Mouse (Mus musculus): ENCODE measurements around the gene Dgkb.

Dgkb gene

GRCm38 (mm10) chr12:37993221-37993620 lies 175.7 kb downstream of the Dgkb start:
- in situ Hi-C loops (cut with MseI, MboI) = no loop called here

GRCm38 (mm10) chr12:37996417-37996946 lies 179.0 kb downstream of the Dgkb start:
- in situ Hi-C loops (cut with MseI, MboI) = no loop called here

GRCm38 (mm10) chr12:38017674-38018073 lies 200.1 kb downstream of the Dgkb start:
- in situ Hi-C loops (cut with MseI, MboI) = no loop called here

- in situ Hi-C loops (cut with MseI, MboI) = no loop called here
These were observed 229.7 kb downstream of the Dgkb start for GRCm38 (mm10) chr12:38047256-38047655.

GRCm38 (mm10) chr12:38088224-38088623 lies 270.7 kb downstream of the Dgkb start:
- in situ Hi-C loops (cut with MseI, MboI) = no loop called here

GRCm38 (mm10) chr12:38111928-38112327 lies 294.4 kb downstream of the Dgkb start:
- in situ Hi-C loops (cut with MseI, MboI) = loop anchor here (5.0 to 25.0 kb wide), 3 partner anchors 340 to 475 kb away; no protein-coding TSS in a partner anchor

- in situ Hi-C loops (cut with MseI, MboI) = loop anchor here (5.0 to 25.0 kb wide), 3 partner anchors 343 to 478 kb away; no protein-coding TSS in a partner anchor
These were observed 297.6 kb downstream of the Dgkb start for GRCm38 (mm10) chr12:38114990-38115615.

- in situ Hi-C loops (cut with MseI, MboI) = loop anchor here in 1 of 2 experiments (25.0 kb wide), 1 partner anchor 486 kb away; no protein-coding TSS in a partner anchor
These were observed 306.0 kb downstream of the Dgkb start for GRCm38 (mm10) chr12:38123524-38123923.

- in situ Hi-C loops (cut with MseI, MboI) = loop anchor here (25.0 kb wide), 1 partner anchor 1362 kb away; no protein-coding TSS in a partner anchor
These were observed 307.8 kb downstream of the Dgkb start for GRCm38 (mm10) chr12:38125297-38125696.

GRCm38 (mm10) chr12:38130209-38130915 lies 312.8 kb downstream of the Dgkb start:
- in situ Hi-C loops (cut with MseI, MboI) = loop anchor here (25.0 kb wide), 1 partner anchor 1357 kb away; no protein-coding TSS in a partner anchor

GRCm38 (mm10) chr12:38136379-38136778 lies 318.9 kb downstream of the Dgkb start:
- in situ Hi-C loops (cut with MseI, MboI) = loop anchor here (25.0 kb wide), 1 partner anchor 1351 kb away; no protein-coding TSS in a partner anchor

GRCm38 (mm10) chr12:38140039-38140438 lies 322.5 kb downstream of the Dgkb start:
- in situ Hi-C loops (cut with MseI, MboI) = loop anchor here (25.0 kb wide), 1 partner anchor 1347 kb away; no protein-coding TSS in a partner anchor

- in situ Hi-C loops (cut with MseI, MboI) = no loop called here
These were observed 415.1 kb downstream of the Dgkb start for GRCm38 (mm10) chr12:38232665-38233064.

GRCm38 (mm10) chr12:38268856-38269255 lies 451.3 kb downstream of the Dgkb start:
- in situ Hi-C loops (cut with MseI, MboI) = no loop called here

GRCm38 (mm10) chr12:38301497-38301896 lies 484.0 kb downstream of the Dgkb start:
- in situ Hi-C loops (cut with MseI, MboI) = no loop called here

GRCm38 (mm10) chr12:38303841-38304240 lies 486.3 kb downstream of the Dgkb start:
- in situ Hi-C loops (cut with MseI, MboI) = no loop called here

- in situ Hi-C loops (cut with MseI, MboI) = no loop called here
These were observed 486.7 kb downstream of the Dgkb start for GRCm38 (mm10) chr12:38304245-38304644.

- in situ Hi-C loops (cut with MseI, MboI) = no loop called here
These were observed 492.4 kb downstream of the Dgkb start for GRCm38 (mm10) chr12:38309885-38310284.

GRCm38 (mm10) chr12:38327729-38328271 lies 510.3 kb downstream of the Dgkb start:
- in situ Hi-C loops (cut with MseI, MboI) = no loop called here

- in situ Hi-C loops (cut with MseI, MboI) = no loop called here
These were observed 511.3 kb downstream of the Dgkb start for GRCm38 (mm10) chr12:38328779-38329178.

GRCm38 (mm10) chr12:38342657-38343056 lies 525.1 kb downstream of the Dgkb start:
- in situ Hi-C loops (cut with MseI, MboI) = loop anchor here in 1 of 2 experiments (10.0 kb wide), 1 partner anchor 1152 kb away; no protein-coding TSS in a partner anchor

GRCm38 (mm10) chr12:38352481-38352880 lies 535.0 kb downstream of the Dgkb start:
- in situ Hi-C loops (cut with MseI, MboI) = no loop called here
